Mouse (Mus musculus): ENCODE data around the gene Tln1. TPM values are rescaled to one million over a fixed set of nuclear protein-coding genes. Genes with fewer than 3 reads are reported as not detected.
"Not testable (repeated sequence)": the region's sequence is repeated elsewhere in the genome, so short reads cannot be mapped to it uniquely, and the experiment has no call there.

Tln1 gene
- polyA plus RNA-seq, 1 experiment from 2014 or later, result 82.7 TPM

GRCm38 (mm10) chr4:43490801-43491200 lies 71.7 kb downstream of the Tln1 start:
- Histone ChIP-seq H3K27ac (no peak overlapping the region), H3K4me1 (peaks cover 20% of the 10 kb centered on the region), H3K27me3 (ENCODE audit: insufficient read depth, poor library complexity, severe bottlenecking) (no peaks in the 10 kb centered on the region), H3K4me3 (no peak overlapping the region), H3K9me3 (no peaks in the 10 kb centered on the region), H3K36me3 (peaks cover 5% of the 10 kb centered on the region)
- WGBS, result 76% methylated on average over 5 of the region's 5 CpGs
- no peak for DNase-seq (ENCODE audit: low spot score)

DNA sequence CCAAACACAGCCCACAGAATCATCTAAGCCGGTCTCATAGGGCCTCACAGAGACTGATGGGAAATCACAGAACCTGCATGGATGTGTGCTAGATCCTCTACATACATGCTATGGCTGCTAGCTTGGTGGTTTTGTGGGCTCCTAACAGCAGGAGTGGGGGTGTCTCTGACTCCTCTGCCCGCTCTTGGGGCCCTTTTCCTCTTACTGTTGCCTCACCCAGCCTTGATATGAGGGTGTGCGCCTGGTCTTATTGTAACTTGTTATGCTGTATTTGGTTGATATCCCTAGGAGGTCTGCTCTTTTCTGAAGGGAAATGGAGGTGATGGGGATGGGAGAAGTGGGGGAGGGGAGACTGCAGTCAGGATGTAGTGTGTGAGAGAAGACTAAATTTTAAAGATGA lies 72.9 kb downstream of the Tln1 start:
- H3K4me1 ChIP-seq, result peaks cover 8% of the 10 kb centered on the region
- 93% methylated on average over 3 of the region's 3 CpGs for WGBS
- DNase-seq (ENCODE audit: low spot score), result no peak
- no peaks in the 10 kb centered on the region for H3K9me3 ChIP-seq
- no peak overlapping the region for H3K4me3 ChIP-seq
- no peak overlapping the region for H3K27ac ChIP-seq
- H3K27me3 ChIP-seq (ENCODE audit: insufficient read depth, poor library complexity, severe bottlenecking), result no peaks in the 10 kb centered on the region
- H3K36me3 ChIP-seq, result no peaks in the 10 kb centered on the region

- H3K4me1 ChIP-seq, result peaks cover 14% of the 10 kb centered on the region; the same call in 1 of the 2 replicates
- H3K9me3 ChIP-seq; DNase-seq (ENCODE audit: low spot score); H3K27ac ChIP-seq; H3K36me3 ChIP-seq; H3K4me3 ChIP-seq: not testable (repeated sequence)
- WGBS, result 80% methylated on average over 5 of the region's 5 CpGs
- H3K27me3 ChIP-seq (ENCODE audit: insufficient read depth, poor library complexity, severe bottlenecking), result peaks cover 18% of the 10 kb centered on the region
Measured at GRCm38 (mm10) chr4:43485666-43486065, 76.8 kb downstream of the Tln1 start.

GRCm38 (mm10) chr4:43483535-43484091 lies 78.9 kb downstream of the Tln1 start, which contains the start of gene Sit1:
Sit1 (minus strand) TSS chr4:43483734.
- peaks cover 22% of the 10 kb centered on the region for H3K4me1 ChIP-seq

DNA sequence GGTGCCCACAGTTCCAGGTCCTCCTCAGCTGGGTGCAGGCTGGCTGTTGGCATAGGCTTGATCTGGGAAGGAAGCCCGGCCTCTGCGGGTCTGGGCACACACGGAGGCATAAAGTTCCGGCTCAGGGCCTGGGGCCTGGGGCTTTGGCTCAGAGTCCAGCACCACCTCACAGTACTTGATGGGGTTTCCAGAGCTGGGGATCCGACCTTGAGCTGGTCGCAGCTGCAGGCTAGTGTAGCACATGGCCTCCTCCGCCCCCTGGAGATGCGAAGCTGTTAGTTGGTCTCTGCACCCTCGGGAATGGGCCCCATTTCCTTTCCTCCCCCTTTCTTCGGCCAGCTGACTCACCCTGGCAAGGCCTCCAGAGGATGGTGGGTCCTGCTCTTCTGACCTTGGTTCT lies 79.9 kb downstream of the Tln1 start:
- H3K9me3 ChIP-seq, result no peaks in the 10 kb centered on the region
- H3K4me1 ChIP-seq, result peaks cover 26% of the 10 kb centered on the region
- no peak for DNase-seq (ENCODE audit: low spot score)
- H3K36me3 ChIP-seq, result no peaks in the 10 kb centered on the region
- peaks cover 18% of the 10 kb centered on the region for H3K27me3 ChIP-seq (ENCODE audit: insufficient read depth, poor library complexity, severe bottlenecking)
- no peak overlapping the region for H3K27ac ChIP-seq
- no peak overlapping the region for H3K4me3 ChIP-seq
- whole genome bisulfite sequencing, result 68% methylated on average over 10 of the region's 10 CpGs

More at GRCm38 (mm10) chr4:43483535-43484091, 78.9 kb downstream of the Tln1 start, which contains the start of gene Sit1:
- 59% methylated on average over 12 of the region's 12 CpGs for WGBS
- no peak within 1 kb of the TSS for H3K4me3 ChIP-seq
- no peaks in the 10 kb centered on the region for H3K9me3 ChIP-seq
- H3K27me3 ChIP-seq (ENCODE audit: insufficient read depth, poor library complexity, severe bottlenecking), result peaks cover 18% of the 10 kb centered on the region
- H3K27ac ChIP-seq, result no peak within 1 kb of the TSS
- no peaks in the 10 kb centered on the region for H3K36me3 ChIP-seq
- no peak for DNase-seq (ENCODE audit: low spot score)

GRCm38 (mm10) chr4:43481894-43482456 lies 80.5 kb downstream of the Tln1 start:
- H3K4me1 ChIP-seq, result peaks cover 26% of the 10 kb centered on the region
- H3K27me3 ChIP-seq (ENCODE audit: insufficient read depth, poor library complexity, severe bottlenecking), result peaks cover 18% of the 10 kb centered on the region
- DNase-seq (ENCODE audit: low spot score), result no peak
- H3K27ac ChIP-seq, result no peak overlapping the region
- H3K4me3 ChIP-seq, result no peak overlapping the region
- WGBS, result 62% methylated on average over 7 of the region's 7 CpGs
- H3K36me3 ChIP-seq, result no peaks in the 10 kb centered on the region
- H3K9me3 ChIP-seq, result no peaks in the 10 kb centered on the region

Other genes with a start within 250 kb of the Tln1 start
- gene Rusc2, start 180.7 kb downstream of the Tln1 start, polyA plus RNA-seq (2016; fragmentation: Nextera tagmentation; extraction: Ambion mirVana), result 9.9 and 11.2 TPM in 2 replicates
- gene Fam166b, start 133.6 kb downstream of the Tln1 start, polyA plus RNA-seq (2016; fragmentation: Nextera tagmentation; extraction: Ambion mirVana), result not detected in 2 replicates
- gene Tesk1, start 120.8 kb downstream of the Tln1 start, polyA plus RNA-seq (2016; fragmentation: Nextera tagmentation; extraction: Ambion mirVana), result 5.0 and 6.3 TPM in 2 replicates
- gene Cd72, start 108.1 kb downstream of the Tln1 start, polyA plus RNA-seq (2016; fragmentation: Nextera tagmentation; extraction: Ambion mirVana), result 0.70 and 1.4 TPM in 2 replicates
- not detected in 2 replicates for gene Sit1, start 79.0 kb downstream of the Tln1 start, polyA plus RNA-seq (2016; fragmentation: Nextera tagmentation; extraction: Ambion mirVana)
- gene Ccdc107, start 69.8 kb downstream of the Tln1 start, polyA plus RNA-seq (2016; fragmentation: Nextera tagmentation; extraction: Ambion mirVana), result 67.2 and 71.7 TPM in 2 replicates
- 39.9 and 40.1 TPM in 2 replicates for gene Arhgef39, start 63.0 kb downstream of the Tln1 start, polyA plus RNA-seq (2016; fragmentation: Nextera tagmentation; extraction: Ambion mirVana)
- gene Car9, start 55.7 kb downstream of the Tln1 start, polyA plus RNA-seq (2016; fragmentation: Nextera tagmentation; extraction: Ambion mirVana), result 1.4 and 1.7 TPM in 2 replicates
- 135 and 142 TPM in 2 replicates for gene Tpm2, start 38.9 kb downstream of the Tln1 start, polyA plus RNA-seq (2016; fragmentation: Nextera tagmentation; extraction: Ambion mirVana)
- 63.8 and 68.8 TPM in 2 replicates for gene Creb3, start 359 bp downstream of the Tln1 start, polyA plus RNA-seq (2016; fragmentation: Nextera tagmentation; extraction: Ambion mirVana)
- 20.9 and 29.7 TPM in 2 replicates for gene Rgp1, start 16.0 kb upstream of the Tln1 start, polyA plus RNA-seq (2016; fragmentation: Nextera tagmentation; extraction: Ambion mirVana)
- gene Gba2, start 16.2 kb upstream of the Tln1 start, polyA plus RNA-seq (2016; fragmentation: Nextera tagmentation; extraction: Ambion mirVana), result 22.8 and 27.6 TPM in 2 replicates
- 1.6 and 1.8 TPM in 2 replicates for gene Msmp, start 21.8 kb upstream of the Tln1 start, polyA plus RNA-seq (2016; fragmentation: Nextera tagmentation; extraction: Ambion mirVana)
- 5.5 and 5.6 TPM in 2 replicates for gene Npr2, start 69.2 kb upstream of the Tln1 start, polyA plus RNA-seq (2016; fragmentation: Nextera tagmentation; extraction: Ambion mirVana)
- 0.63 and 2.0 TPM in 2 replicates for gene Spag8, start 90.9 kb upstream of the Tln1 start, polyA plus RNA-seq (2016; fragmentation: Nextera tagmentation; extraction: Ambion mirVana)
- 101 and 117 TPM in 2 replicates for gene Hint2, start 93.8 kb upstream of the Tln1 start, polyA plus RNA-seq (2016; fragmentation: Nextera tagmentation; extraction: Ambion mirVana)
- gene Tmem8b, start 106.3 kb upstream of the Tln1 start, polyA plus RNA-seq (2016; fragmentation: Nextera tagmentation; extraction: Ambion mirVana), result 2.7 and 3.3 TPM in 2 replicates
- gene Fam221b, start 106.5 kb upstream of the Tln1 start, polyA plus RNA-seq (2016; fragmentation: Nextera tagmentation; extraction: Ambion mirVana), result 1.7 and 1.9 TPM in 2 replicates
- gene Olfr70, start 138.1 kb upstream of the Tln1 start, polyA plus RNA-seq (2016; fragmentation: Nextera tagmentation; extraction: Ambion mirVana), result not detected in 2 replicates
- gene Olfr71, start 147.6 kb upstream of the Tln1 start, polyA plus RNA-seq (2016; fragmentation: Nextera tagmentation; extraction: Ambion mirVana), result not detected in 2 replicates
- 0.53 and 0.92 TPM in 2 replicates for gene Hrct1, start 164.5 kb upstream of the Tln1 start, polyA plus RNA-seq (2016; fragmentation: Nextera tagmentation; extraction: Ambion mirVana)
- 0.16 and 0.23 TPM in 2 replicates for gene Spaar, start 167.3 kb upstream of the Tln1 start, polyA plus RNA-seq (2016; fragmentation: Nextera tagmentation; extraction: Ambion mirVana)
- gene Olfr159, start 208.3 kb upstream of the Tln1 start, polyA plus RNA-seq (2016; fragmentation: Nextera tagmentation; extraction: Ambion mirVana), result not detected in 2 replicates

Measured in heart, embryonic 10.5 days (tissue).